Mouse (Mus musculus) frontal cortex, adult (tissue): ENCODE data around the gene Foxi3.

Experiments used
- ATAC-seq: cut with Nextera tagmentation; 2 replicates; pipeline ENCODE4 v1.9.2; 2017; ENCODE audit warnings: mild to moderate bottlenecking, moderate library complexity, mixed read lengths; ENCODE audit not compliant: low TSS enrichment

Gene Foxi3

DNA sequence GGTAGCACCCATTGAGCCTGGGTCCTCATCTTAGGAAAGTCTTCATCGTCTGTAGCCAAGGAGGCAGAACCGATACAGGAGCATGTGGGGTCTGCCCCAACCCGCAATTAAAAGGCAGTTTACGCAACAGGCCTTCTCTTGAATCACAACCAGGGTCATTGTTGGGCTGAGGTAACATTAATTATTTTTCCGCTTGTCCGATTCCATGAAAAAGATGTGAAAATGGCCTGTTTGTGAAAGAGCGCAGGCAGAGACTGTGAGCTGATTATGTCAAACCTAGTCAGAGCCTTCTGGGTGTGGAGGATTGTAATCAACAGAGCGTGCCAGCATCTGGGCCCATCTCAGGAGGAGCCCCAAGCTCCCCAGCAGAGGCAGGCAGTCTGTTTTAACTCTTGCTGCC, 30.4 kb downstream of the Foxi3 start:
- no peak for ATAC-seq

DNA sequence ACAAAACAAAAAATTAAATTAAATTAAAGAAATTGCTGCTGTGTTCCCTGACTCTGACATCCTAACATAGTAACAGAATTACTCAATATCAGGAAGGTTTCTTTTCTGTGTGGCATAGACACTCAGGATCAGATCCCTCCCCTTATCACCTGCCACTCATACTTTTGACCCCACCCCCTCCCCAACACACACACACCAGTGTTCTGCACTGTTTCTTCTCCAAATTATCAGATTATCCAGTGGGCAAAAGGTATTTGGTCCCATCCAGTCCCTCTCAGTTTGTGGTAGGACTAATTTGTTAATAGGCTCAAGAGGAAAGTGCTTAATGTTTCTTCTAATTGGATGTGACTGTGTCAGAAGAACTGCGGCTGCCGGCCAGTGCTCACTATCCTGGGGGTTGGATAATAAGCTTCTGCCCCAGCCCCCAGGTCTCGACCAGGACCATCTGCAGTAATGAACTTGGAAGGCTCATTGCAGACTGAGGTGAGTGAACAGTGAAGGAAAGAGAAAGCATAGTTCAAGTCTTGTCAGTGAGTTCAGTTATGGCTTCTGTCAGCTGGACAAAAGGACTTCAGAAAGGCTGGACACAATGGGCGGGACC, 39.9 kb downstream of the Foxi3 start:
- ATAC-seq, result no peak

DNA sequence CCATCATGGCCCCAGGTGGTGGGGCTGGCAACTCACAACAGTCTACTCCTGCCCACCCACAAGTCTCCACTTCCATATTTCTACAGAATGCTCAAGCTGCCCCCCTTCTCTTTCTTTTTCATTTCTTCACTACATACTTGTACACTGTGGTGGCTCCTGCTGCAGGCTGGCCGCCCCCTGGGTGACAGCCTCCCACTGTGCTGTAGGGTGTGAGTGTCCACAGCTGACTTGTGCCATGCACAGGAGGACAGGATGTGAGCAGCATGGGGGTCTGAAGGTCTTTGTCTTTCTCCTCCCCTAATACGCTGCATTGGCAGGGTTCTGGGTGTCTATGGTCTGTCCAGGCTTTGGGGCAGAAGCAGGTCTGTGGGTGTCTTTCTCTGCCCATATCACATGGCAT, 46.3 kb downstream of the Foxi3 start:
- no peak for ATAC-seq

DNA sequence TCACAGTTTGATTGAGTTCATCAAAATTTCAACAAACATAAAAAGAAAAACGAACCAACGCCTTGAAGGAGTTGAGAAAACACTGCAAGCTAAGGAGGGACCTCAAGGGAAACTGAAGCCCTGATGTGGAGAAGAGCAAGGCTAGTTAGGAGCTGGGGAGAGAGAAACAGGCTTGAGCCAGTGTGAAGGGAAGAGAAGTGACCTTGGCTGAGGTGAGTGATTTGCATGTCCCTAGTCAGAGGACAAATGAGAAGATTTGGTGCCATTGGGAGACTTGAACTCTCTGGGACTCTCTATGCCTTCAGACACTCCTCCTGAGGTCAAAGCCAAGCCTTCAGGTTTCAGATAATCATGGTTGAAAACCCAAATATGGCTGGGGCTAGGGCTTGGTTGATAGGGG, 47.8 kb downstream of the Foxi3 start:
- ATAC-seq, result no peak
